Mouse (Mus musculus): ENCODE measurements around the gene Ube2d3. TPM values are rescaled to one million over a fixed set of nuclear protein-coding genes. Genes with fewer than 3 reads are reported as not detected.

Gene Ube2d3
- total and polyA plus RNA-seq, 3 experiments = 590 to 1,803 (median 1,178) TPM

DNA sequence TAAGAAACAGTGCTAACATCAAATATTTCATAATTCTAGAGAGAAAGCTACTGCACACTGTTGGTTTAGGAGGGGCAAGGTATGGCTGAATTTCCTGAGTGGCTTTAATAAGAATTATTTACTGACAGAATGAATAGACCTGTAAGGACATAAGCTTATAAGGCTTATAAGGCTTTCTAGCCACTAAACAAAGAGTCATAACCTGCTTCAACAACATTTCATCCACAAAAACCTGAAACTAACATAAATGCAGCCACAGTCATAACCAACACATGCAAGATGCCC lies 16.7 kb upstream of the Ube2d3 start:
- H3K9ac ChIP-seq (ENCODE audit: insufficient read depth, low read depth) = peak overlapping the region; percentile 72
- H3K4me1 ChIP-seq (ENCODE audit: control insufficient read depth in 1 of 2, insufficient read depth in 2 of 2) = peaks cover 3 to 64% of the 10 kb centered on the region in 2 experiments; a peak in 3 of 4 replicates
- peaks cover 6 to 24% of the 10 kb centered on the region in 2 experiments for H3K36me3 ChIP-seq (replicated peaks in 1 of 2; ENCODE audit: control insufficient read depth in 1 of 2, insufficient read depth in 1 of 2, low read length in 1 of 2)
- dilution Hi-C loops (cut with MboI; ENCODE audit: extremely low pct_ligation_motif_present, extremely low pct_unique_long_range_greater_than_20kb, low sequenced_read_pairs) (no loop called here), in situ Hi-C loops (cut with MboI; ENCODE audit: low pct_ligation_motif_present, low pct_unique_long_range_greater_than_20kb, low sequenced_read_pairs) (no loop called here)
- DNase-seq (ENCODE audit: extremely low read depth) = no peak
- H3K27me3 ChIP-seq (replicated peaks) = no peaks in the 10 kb centered on the region
- H3K9me3 ChIP-seq (replicated peaks; ENCODE audit: low read length) = no peaks in the 10 kb centered on the region
- H3K27ac ChIP-seq (ENCODE audit: insufficient read depth, low read depth) = peak overlapping the region; percentile 89
- H3K4me2 ChIP-seq (ENCODE audit: insufficient read depth, low read depth, poor library complexity, severe bottlenecking) = peak overlapping the region; percentile 99
- 0 out of 2 replicates have a peak, but pooled peaks have one; percentile 14 for TF ChIP-seq TBP (conservative IDR thresholded peaks at IDR 0.05; ENCODE audit: low read depth, low read length)
- peak; percentile 95 for TF ChIP-seq CHD1 (IDR thresholded peaks at IDR 0.05; ENCODE audit: low read depth, low read length)
- peak; percentile 14; the same call in 1 of the 2 replicates for TF ChIP-seq CHD2 (IDR thresholded peaks at IDR 0.05; ENCODE audit: low read length)
- TF ChIP-seq HCFC1 (IDR thresholded peaks at IDR 0.05; ENCODE audit: low read depth, low read length) = no peak
- 0 out of 2 replicates have a peak, but pooled peaks have one; percentile 17 for TF ChIP-seq SIN3A (IDR thresholded peaks at IDR 0.05; ENCODE audit: low read length)
- H3K79me2 ChIP-seq (replicated peaks; ENCODE audit: control insufficient read depth, extremely low read depth, insufficient read depth, poor library complexity, severe bottlenecking) = peaks cover 64% of the 10 kb centered on the region
- peak overlapping the region; percentile 31 to 62 (median 57) for H3K4me3 ChIP-seq (replicated peaks in 1 of 3; ENCODE audit: low read depth in 2 of 3, low read length in 2 of 3, poor library complexity in 1 of 3)

DNA sequence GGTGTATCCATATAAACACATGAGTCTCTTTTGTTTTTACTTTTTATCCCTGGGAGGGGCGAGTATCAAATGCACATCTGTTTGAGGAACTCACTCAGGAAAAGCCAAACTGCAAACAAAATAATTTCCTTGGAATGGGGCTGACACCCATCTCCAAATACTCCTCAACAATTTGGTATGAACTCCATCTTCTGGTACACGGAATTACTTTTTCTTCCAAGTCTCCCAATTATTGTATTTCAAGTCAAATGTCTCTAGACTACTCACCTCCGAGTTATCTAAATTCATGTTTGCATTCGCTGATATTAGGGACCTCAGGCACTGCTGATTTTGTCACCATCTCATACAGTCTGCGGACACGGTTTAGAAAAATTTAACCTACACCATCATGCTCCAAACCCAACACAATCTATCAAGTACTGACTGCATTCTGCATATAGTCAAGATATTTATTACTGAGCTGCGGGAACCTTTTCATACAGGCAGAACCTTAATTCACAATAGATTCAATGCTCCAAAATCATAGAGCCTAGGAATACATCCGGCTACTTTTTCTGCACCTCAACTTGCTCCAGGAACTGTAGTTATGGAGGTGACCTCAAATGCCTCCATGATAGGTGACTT lies 15.6 kb upstream of the Ube2d3 start:
- H3K9ac ChIP-seq (ENCODE audit: insufficient read depth, low read depth) = peak overlapping the region; percentile 72
- no peak for DNase-seq (ENCODE audit: extremely low read depth)
- in situ Hi-C loops (cut with MboI; ENCODE audit: low pct_ligation_motif_present, low pct_unique_long_range_greater_than_20kb, low sequenced_read_pairs) (no loop called here), dilution Hi-C loops (cut with MboI; ENCODE audit: extremely low pct_ligation_motif_present, extremely low pct_unique_long_range_greater_than_20kb, low sequenced_read_pairs) (no loop called here)
- no peaks in the 10 kb centered on the region for H3K9me3 ChIP-seq (replicated peaks; ENCODE audit: low read length)
- H3K4me3 ChIP-seq (replicated peaks in 1 of 3; ENCODE audit: low read depth in 2 of 3, low read length in 2 of 3, poor library complexity in 1 of 3) = peak overlapping the region; percentile 57 to 76 (median 62)
- TF ChIP-seq HCFC1 (IDR thresholded peaks at IDR 0.05; ENCODE audit: low read depth, low read length) = no peak
- no peak for TF ChIP-seq CTCF (conservative IDR thresholded peaks at IDR 0.05 in 1 of 2, IDR thresholded peaks at IDR 0.05 in 1 of 2; ENCODE audit: low read depth in 2 of 2, low read length in 2 of 2)
- TF ChIP-seq SIN3A (IDR thresholded peaks at IDR 0.05; ENCODE audit: low read length) = peak; percentile 18; the same call in 1 of the 2 replicates
- TF ChIP-seq MXI1 (IDR thresholded peaks at IDR 0.05; ENCODE audit: low read depth, low read length) = peak; percentile 15; the same call in 1 of the 2 replicates
- TF ChIP-seq ZNF384 (IDR thresholded peaks at IDR 0.05; ENCODE audit: low read depth, low read length) = no peak
- TF ChIP-seq IRF4 (IDR thresholded peaks at IDR 0.05; ENCODE audit: low read depth, low read length) = no peak
- TF ChIP-seq ELF1 (IDR thresholded peaks at IDR 0.05; ENCODE audit: low read depth, low read length) = no peak
- no peak for TF ChIP-seq E2F4 (IDR thresholded peaks at IDR 0.05; ENCODE audit: insufficient replicate concordance, low read depth, low read length)
- TF ChIP-seq MEF2A (IDR thresholded peaks at IDR 0.05; ENCODE audit: borderline replicate concordance, low read depth, low read length) = no peak
- peak; percentile 88 for TF ChIP-seq CHD1 (IDR thresholded peaks at IDR 0.05; ENCODE audit: low read depth, low read length)
- TF ChIP-seq MAX (IDR thresholded peaks at IDR 0.05; ENCODE audit: low read length) = 0 out of 2 replicates have a peak, but pooled peaks have one; percentile 29
- TF ChIP-seq MYC (IDR thresholded peaks at IDR 0.05; ENCODE audit: low read depth, low read length) = 0 out of 2 replicates have a peak, but pooled peaks have one; percentile 40
- TF ChIP-seq CHD2 (IDR thresholded peaks at IDR 0.05; ENCODE audit: low read length) = no peak
- no peak for TF ChIP-seq RAD21 (IDR thresholded peaks at IDR 0.05; ENCODE audit: low read depth, low read length)
- TF ChIP-seq RCOR1 (conservative IDR thresholded peaks at IDR 0.05; ENCODE audit: low read depth, low read length) = no peak
- TF ChIP-seq KAT2A (IDR thresholded peaks at IDR 0.05; ENCODE audit: insufficient replicate concordance, low read length) = no peak
- peaks cover 2 to 16% of the 10 kb centered on the region in 2 experiments for H3K36me3 ChIP-seq (replicated peaks in 1 of 2; ENCODE audit: control insufficient read depth in 1 of 2, insufficient read depth in 1 of 2, low read length in 1 of 2)
- peaks cover 3 to 63% of the 10 kb centered on the region in 2 experiments; a peak in 3 of 4 replicates for H3K4me1 ChIP-seq (ENCODE audit: control insufficient read depth in 1 of 2, insufficient read depth in 2 of 2)
- peak overlapping the region; percentile 80 for H3K27ac ChIP-seq (ENCODE audit: insufficient read depth, low read depth)
- no peaks in the 10 kb centered on the region for H3K27me3 ChIP-seq (replicated peaks)
- peaks cover 58% of the 10 kb centered on the region for H3K79me2 ChIP-seq (replicated peaks; ENCODE audit: control insufficient read depth, extremely low read depth, insufficient read depth, poor library complexity, severe bottlenecking)
- peak overlapping the region; percentile 99 for H3K4me2 ChIP-seq (ENCODE audit: insufficient read depth, low read depth, poor library complexity, severe bottlenecking)
